Mouse (Mus musculus) retina, adult 2 months (tissue): ENCODE measurements around the gene Surf2.

Source experiments
- DNase-seq: peaks from one replicate; pipeline ENCODE4 v3.0.0-alpha.2; 2012; ENCODE audit warnings: low read depth, low spot score

Surf2 gene

DNA sequence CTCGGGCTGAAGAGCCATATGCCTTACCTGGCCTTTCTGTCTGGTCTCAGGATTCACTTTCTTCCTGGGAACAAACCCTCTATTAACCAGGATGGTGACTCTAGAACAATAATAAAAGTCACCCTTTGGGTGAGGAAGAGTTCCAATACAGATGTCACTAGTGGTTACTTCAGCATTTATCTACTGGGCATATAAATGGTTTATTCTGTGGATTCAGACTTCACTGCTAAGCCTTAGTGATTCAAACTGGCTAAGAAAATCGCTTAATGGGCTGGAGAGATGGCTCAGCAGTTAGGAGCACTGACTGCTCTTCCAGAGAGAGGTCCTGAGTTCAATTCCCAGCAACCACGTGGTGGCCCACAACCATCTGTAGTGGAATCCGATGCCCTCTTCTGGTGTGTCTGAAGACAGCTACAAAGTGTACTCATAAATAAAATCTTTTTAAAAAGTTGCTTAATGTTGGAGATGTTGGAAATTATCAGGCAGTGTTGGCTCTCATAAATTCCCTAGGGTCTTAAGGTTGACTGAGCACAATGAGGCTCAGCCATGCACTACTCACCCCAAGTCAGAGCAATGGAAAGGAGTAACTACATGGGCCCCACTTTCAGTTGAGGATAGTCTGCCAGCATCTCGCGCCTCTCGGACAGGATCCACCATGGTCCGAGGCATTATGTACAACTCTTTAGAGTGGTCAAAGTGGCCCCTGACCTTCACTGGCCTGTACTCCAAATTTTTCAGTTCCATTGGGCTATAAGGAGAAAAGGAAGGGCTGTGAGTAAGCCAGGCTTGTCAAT is 1.8 kb upstream of the Surf2 start:
- no peak for DNase-seq

DNA sequence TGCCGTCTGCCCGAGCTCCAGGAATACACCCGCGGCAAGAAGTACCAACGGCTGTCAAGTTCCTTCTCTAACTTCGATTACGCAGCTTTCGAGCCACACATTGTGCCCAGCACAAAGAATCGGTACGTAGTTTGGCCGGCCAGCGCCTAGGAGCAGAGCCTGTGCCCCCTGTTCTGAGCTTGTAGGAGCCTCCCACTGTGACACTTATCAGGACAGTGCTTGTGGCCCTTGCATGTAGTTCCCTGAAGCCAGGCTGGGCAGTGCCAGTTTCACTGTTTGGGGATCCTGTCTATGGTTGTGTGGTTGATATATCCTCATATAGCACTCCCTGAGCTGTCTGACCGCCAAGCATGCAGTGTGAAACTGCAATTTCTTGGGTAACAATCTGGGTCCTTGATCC is 571 bp downstream of the Surf2 start:
- DNase-seq, result no peak

DNA sequence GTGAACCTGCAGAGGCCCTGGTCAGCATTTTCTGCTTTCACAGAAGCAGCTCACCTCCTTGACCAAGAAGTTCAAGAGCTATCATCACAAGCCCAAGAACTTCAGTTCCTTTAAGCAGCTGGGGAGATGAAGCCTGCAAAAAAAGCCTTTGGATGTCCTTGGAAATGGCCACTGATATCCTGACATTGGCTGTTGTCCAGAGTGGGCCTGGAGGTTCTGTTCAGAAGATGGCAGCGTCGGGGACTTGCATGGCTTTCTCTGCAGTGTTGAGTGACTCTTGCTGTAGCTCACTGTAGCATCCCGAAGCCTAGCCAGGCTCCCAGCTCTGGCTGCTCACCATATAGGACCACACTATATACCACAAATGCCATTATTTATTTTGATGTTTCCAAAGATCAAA is 3.5 kb downstream of the Surf2 start:
- no peak for DNase-seq

- DNase-seq, result no peak
Measured at GRCm38 (mm10) chr2:26920190-26920855, 4.2 kb downstream of the Surf2 start.

GRCm38 (mm10) chr2:26921784-26922183 is 5.6 kb downstream of the Surf2 start:
- no peak for DNase-seq

- no peak for DNase-seq
Measured at GRCm38 (mm10) chr2:26927745-26928476, 11.7 kb downstream of the Surf2 start.

GRCm38 (mm10) chr2:26930390-26930789 is 14.2 kb downstream of the Surf2 start:
- no peak for DNase-seq

- no peak for DNase-seq
Measured at GRCm38 (mm10) chr2:26932473-26933303, 16.5 kb downstream of the Surf2 start.

DNA sequence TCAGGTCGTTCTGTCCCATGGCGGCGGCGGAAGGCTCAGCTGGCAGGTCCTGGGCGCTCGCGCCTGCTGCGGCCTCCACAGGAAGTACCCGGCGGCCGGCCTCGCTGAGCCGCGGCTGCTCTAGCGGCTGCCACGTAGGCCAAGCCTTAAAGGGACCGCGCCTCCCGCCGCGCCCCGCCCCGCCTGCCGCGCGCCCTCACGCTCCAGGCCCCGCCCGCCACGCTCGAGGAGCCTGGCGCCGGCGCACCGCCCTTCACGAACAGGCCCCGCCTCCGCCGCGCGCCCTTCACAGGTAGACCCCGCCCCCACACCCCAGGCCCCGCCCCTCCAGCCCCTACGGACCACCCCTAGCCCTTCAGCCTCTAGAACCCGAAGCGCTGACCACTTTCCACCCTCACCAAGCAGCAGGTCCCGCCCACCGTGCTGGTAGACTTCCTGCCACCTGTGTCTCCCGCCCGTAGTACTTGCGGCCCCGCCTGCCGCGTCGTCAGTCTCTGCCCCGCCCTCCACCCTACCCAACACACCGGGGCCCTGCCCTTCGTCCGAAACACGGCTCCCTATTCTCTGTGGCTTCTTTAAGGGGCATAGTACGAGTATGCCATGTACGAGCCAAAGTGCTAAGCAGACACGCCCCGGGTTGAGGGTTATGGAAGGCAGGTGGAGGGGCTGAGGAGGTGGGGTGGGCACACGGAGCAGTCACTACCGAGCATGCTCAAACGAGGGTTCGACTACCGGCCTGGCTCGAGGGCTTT is 17.3 kb downstream of the Surf2 start, which contains the start of the genes Surf4 and Stkld1:
Gene Surf4, minus strand, starts transcription at position 625 of the 752 bp plus-strand sequence.
Gene Stkld1, plus strand, starts transcription at position 744 of the 752 bp plus-strand sequence.
- peak; percentile 76 for DNase-seq

DNA sequence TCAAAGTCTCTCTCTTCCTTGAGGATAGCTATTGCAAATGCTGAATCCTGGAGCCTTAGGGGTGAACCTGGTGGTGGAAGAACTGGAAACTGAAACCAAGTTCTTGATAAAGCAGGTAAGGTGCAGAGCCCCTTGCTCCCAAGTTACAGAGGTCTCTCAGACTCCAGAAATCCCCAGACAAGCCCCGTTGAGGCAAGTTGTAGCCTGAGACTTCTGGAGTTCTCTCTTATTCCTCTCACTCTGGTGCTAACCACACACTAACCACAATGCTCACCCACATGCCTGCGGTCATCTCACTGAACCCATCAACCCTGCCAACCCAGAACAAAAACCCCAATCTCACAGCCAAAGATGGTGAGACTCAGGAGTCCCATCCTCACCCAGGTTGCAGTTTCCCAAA is 19.1 kb downstream of the Surf2 start:
- no peak for DNase-seq

DNA sequence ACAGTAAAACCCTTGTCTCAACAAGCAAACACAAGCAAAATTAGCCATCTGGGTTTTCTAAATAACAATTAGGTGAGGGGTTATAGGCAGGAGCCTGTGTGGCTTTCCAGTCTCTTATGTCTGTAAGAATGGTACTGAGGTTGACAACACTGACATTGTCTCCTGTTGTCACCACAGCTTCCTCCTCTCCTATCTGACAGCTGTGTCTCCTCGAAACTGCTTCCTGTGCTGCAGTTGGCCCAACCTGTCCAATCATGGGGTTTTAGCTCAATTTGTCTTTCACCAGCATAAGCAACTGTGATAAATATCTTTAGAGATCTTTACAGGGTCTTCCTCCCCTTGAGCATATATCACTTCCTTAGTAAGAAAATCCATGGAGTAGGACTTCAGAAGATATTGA is 20.3 kb downstream of the Surf2 start:
- DNase-seq, result no peak

GRCm38 (mm10) chr2:26941539-26941938 is 25.4 kb downstream of the Surf2 start:
- DNase-seq, result no peak

GRCm38 (mm10) chr2:26943253-26943652 is 27.1 kb downstream of the Surf2 start:
- DNase-seq, result no peak

- no peak for DNase-seq
Measured at GRCm38 (mm10) chr2:26950411-26950810, 34.2 kb downstream of the Surf2 start.

- DNase-seq, result no peak
Measured at GRCm38 (mm10) chr2:26951346-26951905, 35.3 kb downstream of the Surf2 start.

GRCm38 (mm10) chr2:26952193-26952592 is 36.0 kb downstream of the Surf2 start:
- no peak for DNase-seq

DNA sequence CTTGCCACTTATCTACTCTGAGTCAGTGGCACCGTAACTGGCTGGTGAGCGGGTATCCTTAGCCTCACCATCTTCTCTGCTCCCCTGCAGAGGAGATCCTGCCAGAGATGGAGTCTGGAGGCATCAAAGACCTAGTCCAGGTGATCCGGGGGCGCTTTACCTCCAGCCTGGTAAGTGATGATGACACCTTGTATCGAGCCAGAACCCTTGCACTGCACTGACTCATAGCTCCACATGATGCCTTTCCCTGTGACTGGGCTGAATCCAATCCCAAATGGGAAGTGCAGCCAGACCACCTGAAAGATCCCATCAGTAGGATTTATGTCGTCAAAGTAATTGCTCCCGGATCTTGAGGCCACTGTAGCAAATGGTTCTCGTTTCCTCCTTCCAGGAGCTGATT is 36.7 kb downstream of the Surf2 start:
- DNase-seq, result no peak

DNA sequence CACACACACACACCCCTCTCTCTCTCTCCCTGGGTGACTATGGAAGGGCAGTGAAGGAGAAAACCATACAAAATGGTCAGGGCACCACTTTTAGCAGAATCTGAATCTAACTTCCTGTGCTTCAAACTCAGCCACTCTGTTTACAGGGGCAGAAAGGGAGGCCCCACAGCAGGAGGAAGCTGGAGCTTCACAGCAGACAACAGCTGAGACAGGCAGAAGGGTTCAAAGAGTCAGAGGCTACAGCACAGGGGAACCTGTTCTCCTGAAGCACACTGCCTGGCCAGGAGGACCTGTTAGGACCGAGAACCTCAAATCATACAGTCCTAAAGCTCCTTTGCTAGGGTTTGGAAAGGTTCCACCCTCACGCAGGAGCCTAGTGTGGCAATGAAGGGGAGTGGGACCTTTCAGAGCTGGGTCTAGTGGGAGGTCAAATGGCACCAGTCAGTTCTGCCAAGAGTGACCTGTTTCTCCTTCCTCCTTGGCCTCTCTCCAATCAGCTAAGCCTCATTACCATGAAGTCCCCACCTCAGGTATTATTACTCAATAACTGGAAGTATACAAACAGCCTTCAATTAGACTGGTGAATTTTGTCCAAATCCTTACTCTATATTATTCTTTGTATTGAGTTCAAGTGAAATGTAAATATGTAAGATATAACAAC is 38.7 kb downstream of the Surf2 start:
- DNase-seq, result no peak

GRCm38 (mm10) chr2:26956811-26957487 is 40.8 kb downstream of the Surf2 start:
- no peak for DNase-seq
